Mouse (Mus musculus) intestine, embryonic 15.5 days (tissue): ENCODE data around the gene Ift46. TPM values are rescaled to one million over a fixed set of nuclear protein-coding genes. Genes with fewer than 3 reads are reported as not detected.

Experiments
- ATAC-seq: fragments of 200-750 bp; cut with Nextera tagmentation; 2 replicates; pipeline ENCODE4 v1.8.0; 2017; ENCODE audit warnings: moderate TSS enrichment, moderate library complexity
- H3K27ac ChIP-seq: fragments of 300-500 bp; sonication (generic); 2 replicates; pipeline ENCODE4 v1.5.1; 2015; ENCODE audit warnings: mild to moderate bottlenecking, inconsistent platforms
- H3K27me3 ChIP-seq: fragments of 300-500 bp; sonication (generic); replicated peaks from 2 replicates; pipeline ENCODE4 v1.6.1; 2015; ENCODE audit warnings: inconsistent platforms
- H3K36me3 ChIP-seq: fragments of 300-500 bp; sonication (generic); 2 replicates; pipeline ENCODE4 v1.6.1; 2015; ENCODE audit warnings: inconsistent platforms
- H3K4me1 ChIP-seq: fragments of 300-500 bp; sonication (generic); replicated peaks from 2 replicates; pipeline ENCODE4 v1.6.1; 2015; ENCODE audit warnings: inconsistent platforms
- H3K4me2 ChIP-seq: fragments of 300-500 bp; sonication (generic); replicated peaks from 2 replicates; pipeline ENCODE4 v1.6.1; 2015; ENCODE audit warnings: mild to moderate bottlenecking, inconsistent platforms
- H3K4me3 ChIP-seq: fragments of 300-500 bp; sonication (generic); replicated peaks from 2 replicates; pipeline ENCODE4 v1.5.1; 2015; ENCODE audit warnings: inconsistent platforms
- H3K9ac ChIP-seq: fragments of 300-500 bp; sonication (generic); 2 replicates; pipeline ENCODE4 v1.6.1; 2015; ENCODE audit warnings: inconsistent platforms
- H3K9me3 ChIP-seq: fragments of 300-500 bp; sonication (generic); 2 replicates; pipeline ENCODE4 v1.6.1; 2016; ENCODE audit warnings: inconsistent platforms
- WGBS: fragments of 180-500 bp; shearing (Covaris S2); methylation state at CpG from one replicate; pipeline ENCODE4 v1.1.7; 2015; 5-methylcytosine and 5-hydroxymethylcytosine counted together
- polyA plus RNA-seq: library from polyadenylated mRNA; unstranded; fragments of >200 nt; fragmentation: Nextera tagmentation; extraction: Ambion mirVana; gene quantifications from 2 replicates; pipeline ENCODE4 v1.2.1, GENCODE M21; 2015

Ift46 gene
- polyA plus RNA-seq, 1 experiment from 2014 or later, result 79.8 TPM

GRCm38 (mm10) chr9:44826660-44827059 is 59.0 kb downstream of the Ift46 start:
- H3K4me2 ChIP-seq, result no peak overlapping the region
- peaks cover 67% of the 10 kb centered on the region for H3K36me3 ChIP-seq
- no peak overlapping the region for H3K9ac ChIP-seq
- WGBS, result 90% methylated on average over 7 of the region's 7 CpGs
- no peak for ATAC-seq
- no peak overlapping the region for H3K4me3 ChIP-seq
- H3K9me3 ChIP-seq, result no peaks in the 10 kb centered on the region
- no peaks in the 10 kb centered on the region for H3K27me3 ChIP-seq
- no peak overlapping the region for H3K27ac ChIP-seq
- H3K4me1 ChIP-seq, result no peaks in the 10 kb centered on the region

GRCm38 (mm10) chr9:44828944-44829343 is 61.2 kb downstream of the Ift46 start:
- Histone ChIP-seq H3K4me3 (no peak overlapping the region), H3K36me3 (peaks cover 67% of the 10 kb centered on the region), H3K27me3 (no peaks in the 10 kb centered on the region), H3K4me1 (no peaks in the 10 kb centered on the region), H3K27ac (no peak overlapping the region), H3K9ac (no peak overlapping the region), H3K9me3 (no peaks in the 10 kb centered on the region), H3K4me2 (no peak overlapping the region)
- 94% methylated on average over 11 of the region's 11 CpGs for WGBS
- no peak for ATAC-seq

GRCm38 (mm10) chr9:44830506-44830905 is 62.8 kb downstream of the Ift46 start:
- no peak for ATAC-seq
- no peak overlapping the region for H3K9ac ChIP-seq
- no peaks in the 10 kb centered on the region for H3K4me1 ChIP-seq
- H3K27me3 ChIP-seq, result no peaks in the 10 kb centered on the region
- no peak overlapping the region for H3K4me2 ChIP-seq
- no peaks in the 10 kb centered on the region for H3K9me3 ChIP-seq
- WGBS, result 84% methylated on average over 2 of the region's 2 CpGs
- H3K27ac ChIP-seq, result no peak overlapping the region
- H3K4me3 ChIP-seq, result no peak overlapping the region
- H3K36me3 ChIP-seq, result peaks cover 67% of the 10 kb centered on the region

GRCm38 (mm10) chr9:44832356-44832755 is 64.6 kb downstream of the Ift46 start:
- H3K9ac ChIP-seq, result no peak overlapping the region
- ATAC-seq, result no peak
- H3K36me3 ChIP-seq, result peaks cover 58% of the 10 kb centered on the region
- no peaks in the 10 kb centered on the region for H3K27me3 ChIP-seq
- no peak overlapping the region for H3K27ac ChIP-seq
- no peaks in the 10 kb centered on the region for H3K9me3 ChIP-seq
- WGBS, result 83% methylated on average over 4 of the region's 4 CpGs
- H3K4me1 ChIP-seq, result no peaks in the 10 kb centered on the region
- H3K4me3 ChIP-seq, result no peak overlapping the region
- no peak overlapping the region for H3K4me2 ChIP-seq

GRCm38 (mm10) chr9:44836439-44836838 is 68.7 kb downstream of the Ift46 start:
- Histone ChIP-seq H3K4me3 (no peak overlapping the region), H3K9me3 (no peaks in the 10 kb centered on the region), H3K27ac (no peak overlapping the region), H3K4me2 (no peak overlapping the region), H3K27me3 (no peaks in the 10 kb centered on the region), H3K36me3 (peaks cover 42% of the 10 kb centered on the region), H3K9ac (no peak overlapping the region), H3K4me1 (no peaks in the 10 kb centered on the region)
- ATAC-seq, result no peak
- 47% methylated on average over 7 of the region's 7 CpGs for WGBS

- H3K4me2 ChIP-seq, result no peak overlapping the region
- H3K4me1 ChIP-seq, result no peaks in the 10 kb centered on the region
- no peak overlapping the region for H3K4me3 ChIP-seq
- no peaks in the 10 kb centered on the region for H3K9me3 ChIP-seq
- 79% methylated on average over 10 of the region's 10 CpGs for WGBS
- H3K27me3 ChIP-seq, result no peaks in the 10 kb centered on the region
- H3K36me3 ChIP-seq, result peaks cover 25% of the 10 kb centered on the region
- H3K27ac ChIP-seq, result no peak overlapping the region
- ATAC-seq, result no peak
- no peak overlapping the region for H3K9ac ChIP-seq
Measured at GRCm38 (mm10) chr9:44841241-44841640, 73.5 kb downstream of the Ift46 start.

Other genes starting within 250 kb of the Ift46 start
- 1.3 TPM in 2 replicates for gene Cxcr5, start 206.0 kb upstream of the Ift46 start, polyA plus RNA-seq
- gene Ddx6, start 163.0 kb upstream of the Ift46 start, polyA plus RNA-seq, result 14.6 and 14.7 TPM in 2 replicates
- not detected in 2 replicates for gene Treh, start 94.7 kb upstream of the Ift46 start, polyA plus RNA-seq
- 17.6 and 18.9 TPM in 2 replicates for gene Phldb1, start 32.7 kb upstream of the Ift46 start, polyA plus RNA-seq
- gene Arcn1, start 63 bp upstream of the Ift46 start, polyA plus RNA-seq, result 184 and 193 TPM in 2 replicates
- 4.8 and 5.2 TPM in 2 replicates for gene Tmem25, start 31.4 kb downstream of the Ift46 start, polyA plus RNA-seq
- gene Ttc36, start 35.2 kb downstream of the Ift46 start, polyA plus RNA-seq, result 4.0 and 4.4 TPM in 2 replicates
- 11.5 and 13.1 TPM in 2 replicates for gene Kmt2a, start 113.4 kb downstream of the Ift46 start, polyA plus RNA-seq
- gene Atp5l, start 152.8 kb downstream of the Ift46 start, polyA plus RNA-seq, result 920 and 926 TPM in 2 replicates
- gene Ube4a, start 197.7 kb downstream of the Ift46 start, polyA plus RNA-seq, result 24.2 and 24.6 TPM in 2 replicates
- 0.76 and 1.0 TPM in 2 replicates for gene Cd3g, start 212.5 kb downstream of the Ift46 start, polyA plus RNA-seq
- gene Cd3d, start 213.9 kb downstream of the Ift46 start, polyA plus RNA-seq, result not detected in 2 replicates
- 1.4 and 1.8 TPM in 2 replicates for gene Cd3e, start 241.7 kb downstream of the Ift46 start, polyA plus RNA-seq